Mouse (Mus musculus) embryonic facial prominence, embryonic 14.5 days (tissue): Measurements from ENCODE around the gene Trp73. TPM values are rescaled to one million over a fixed set of nuclear protein-coding genes. Genes with fewer than 3 reads are reported as not detected.

Experiments used
- polyA plus RNA-seq: library from polyadenylated mRNA; unstranded; fragments of >200 nt; fragmentation: Nextera tagmentation; extraction: Ambion mirVana; gene quantifications from 2 replicates; pipeline ENCODE4 v1.2.1, GENCODE M21; 2014

Trp73 gene
- polyA plus RNA-seq, 1 experiment from 2014 or later, result 3.5 TPM

Other genes starting within 250 kb of the Trp73 start
- gene A430005L14Rik, start 183.0 kb downstream of the Trp73 start, polyA plus RNA-seq, result 68.8 and 70.8 TPM in 2 replicates
- gene Dffb, start 165.1 kb downstream of the Trp73 start, polyA plus RNA-seq, result 7.3 and 10.1 TPM in 2 replicates
- gene Cep104, start 165.0 kb downstream of the Trp73 start, polyA plus RNA-seq, result 14.2 and 15.2 TPM in 2 replicates
- 11.6 and 11.9 TPM in 2 replicates for gene Lrrc47, start 128.5 kb downstream of the Trp73 start, polyA plus RNA-seq
- 34.3 TPM in 2 replicates for gene Smim1, start 114.0 kb downstream of the Trp73 start, polyA plus RNA-seq
- 0.09 TPM in 1 of 2 replicates, not detected in the other for gene Ccdc27, start 97.5 kb downstream of the Trp73 start, polyA plus RNA-seq
- 36.8 and 43.2 TPM in 2 replicates for gene Wrap73, start 2.2 kb upstream of the Trp73 start, polyA plus RNA-seq
- 148 and 155 TPM in 2 replicates for gene Tprgl, start 20.5 kb upstream of the Trp73 start, polyA plus RNA-seq
- gene Megf6, start 30.5 kb upstream of the Trp73 start, polyA plus RNA-seq, result 91.2 and 97.2 TPM in 2 replicates
- gene Arhgef16, start 161.5 kb upstream of the Trp73 start, polyA plus RNA-seq, result 5.5 and 6.1 TPM in 2 replicates
- 0.33 TPM in 1 of 2 replicates, not detected in the other for gene B230104I21Rik, start 195.9 kb upstream of the Trp73 start, polyA plus RNA-seq